Comparison of ENCODE assay signal across 23 mouse cellular contexts in the genomic region with DNA sequence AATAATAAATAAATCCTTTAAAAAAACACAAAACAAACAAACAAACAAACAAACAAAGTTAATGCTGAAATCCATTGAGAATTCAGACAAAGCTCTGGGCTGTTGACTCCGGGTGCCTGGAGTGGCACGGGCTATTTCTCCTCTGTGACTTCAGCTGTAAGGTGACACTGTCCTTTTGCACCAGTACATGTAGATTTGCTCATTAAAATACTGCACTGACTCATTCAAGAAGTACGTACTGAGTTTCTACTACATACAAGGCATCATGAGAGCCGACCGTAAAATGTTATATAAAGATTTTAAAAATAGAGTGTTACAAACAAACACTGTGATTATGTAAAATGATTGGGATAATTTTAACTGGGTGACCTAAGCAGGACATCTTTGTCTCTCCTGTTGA. TPM values are rescaled to one million over a fixed set of nuclear protein-coding genes. Genes with fewer than 3 reads are reported as not detected.
DNase-seq lines count a peak whose midpoint lies in the region; ATAC-seq and TF ChIP-seq lines count a peak whose summit lies in the region.
"Had no signal": no experiment of that assay in that cellular context is flagged by ENCODE, and none has a peak within 500 bp of the region (broad histone marks: within the 10 kb centered on the region; RNA-seq: fewer than 3 reads in every experiment).

No protein-coding gene starts in this region.

- no peaks in the 10 kb centered on the region for H3K36me3 ChIP-seq in heart, postnatal 0 days (replicated peaks; ENCODE audit: control insufficient read depth, insufficient read depth, low read length)
- H3K36me3 ChIP-seq: embryonic facial prominence, embryonic 10.5 days; embryonic facial prominence, embryonic 12.5 days; forebrain, embryonic 15.5 days; G1E had no signal

- intact Hi-C loops in gastrocnemius, adult 2 months (cut with DNase I) = no loop called here
- intact Hi-C loops in gastrocnemius, postnatal 36 days (cut with DNase I) = no loop called here
- intact Hi-C loops in heart, postnatal 25 days (cut with DNase I) = no loop called here
- intact Hi-C loops in heart, postnatal 36 days (cut with DNase I) = no loop called here

- TF ChIP-seq CTCF in gastrocnemius, adult 2 months (IDR thresholded peaks at IDR 0.05) = no peak
- no peak for TF ChIP-seq CTCF in heart, postnatal 0 days (IDR thresholded peaks at IDR 0.05; ENCODE audit: low read depth)

- H3K27ac ChIP-seq in gastrocnemius, adult 2 months = peak overlapping the region; percentile 91
- H3K27ac ChIP-seq in heart, postnatal 0 days (ENCODE audit: low read depth) = no peak overlapping the region
- H3K27ac ChIP-seq: embryonic facial prominence, embryonic 10.5 days; embryonic facial prominence, embryonic 12.5 days; forebrain, embryonic 13.5 days; forebrain, embryonic 15.5 days had no signal

- no peak overlapping the region for H3K4me2 ChIP-seq in heart, postnatal 0 days (ENCODE audit: low read depth, low read length)
- H3K4me2 ChIP-seq: embryonic facial prominence, embryonic 12.5 days; forebrain, embryonic 13.5 days; forebrain, embryonic 15.5 days had no signal

- peak; percentile 64; the same call in 1 of the 2 replicates for ATAC-seq in heart, postnatal 0 days (ENCODE audit: insufficient read depth, low read depth)
- ATAC-seq: activated CD4-positive, CD25-positive, alpha-beta regulatory T cell, adult 4 months; forebrain, embryonic 13.5 days; forebrain, embryonic 15.5 days; Patski had no signal

- H3K4me1 ChIP-seq in heart, postnatal 0 days (ENCODE audit: control insufficient read depth, insufficient read depth) = peaks cover 5% of the 10 kb centered on the region; the same call in 1 of the 2 replicates

- 67% methylated on average over 5 of the region's 5 CpGs for WGBS in heart, postnatal 0 days

- peak; percentile 50 for DNase-seq in gastrocnemius, adult 2 months
- DNase-seq in gastrocnemius, postnatal 36 days = no peak
- DNase-seq in heart, adult 11 months = peak; percentile 88
- no peak for DNase-seq in heart, postnatal 25 days (ENCODE audit: low spot score)
- peak; percentile 51 for DNase-seq in heart, postnatal 0 days (ENCODE audit: low spot score)
- no peak for DNase-seq in heart, postnatal 36 days
- peak; percentile 88 for DNase-seq in skeletal muscle tissue, adult 2 months (ENCODE audit: low read depth, low spot score)
- DNase-seq in thymus, postnatal 36 days = no peak
- DNase-seq: adrenal gland, adult 8-10 months; adrenal gland, postnatal 14 days; adrenal gland, postnatal 36 days; cerebellum, adult 11-12 months; cerebellum, adult 2 months; cerebellum, adult 9-10 months; cerebellum, postnatal 10 days; cerebellum, postnatal 25 days had no signal

- no peak for TF ChIP-seq EP300 in heart, postnatal 0 days (IDR thresholded peaks at IDR 0.05; ENCODE audit: low read depth)

- no peak overlapping the region for H3K4me3 ChIP-seq in gastrocnemius, adult 2 months
- no peak overlapping the region for H3K4me3 ChIP-seq in heart, postnatal 0 days (ENCODE audit: low read depth, low read length)
- H3K4me3 ChIP-seq: embryonic facial prominence, embryonic 10.5 days; embryonic facial prominence, embryonic 12.5 days; forebrain, embryonic 13.5 days; forebrain, embryonic 15.5 days had no signal

- H3K27me3 ChIP-seq in heart, postnatal 0 days (ENCODE audit: control insufficient read depth, insufficient read depth, low read length) = no peaks in the 10 kb centered on the region
- H3K27me3 ChIP-seq: embryonic facial prominence, embryonic 12.5 days; forebrain, embryonic 13.5 days; forebrain, embryonic 15.5 days; Patski had no signal

- H3K9ac ChIP-seq in heart, postnatal 0 days (replicated peaks; ENCODE audit: low read depth, low read length) = no peak overlapping the region
- H3K9ac ChIP-seq: embryonic facial prominence, embryonic 12.5 days; forebrain, embryonic 13.5 days; forebrain, embryonic 15.5 days had no signal

- H3K9me3 ChIP-seq in heart, postnatal 0 days (replicated peaks; ENCODE audit: control insufficient read depth, low read length) = no peaks in the 10 kb centered on the region
- H3K9me3 ChIP-seq: embryonic facial prominence, embryonic 10.5 days; embryonic facial prominence, embryonic 12.5 days; forebrain, embryonic 13.5 days; forebrain, embryonic 15.5 days; G1E had no signal

RNA-seq across cellular contexts. Expression of gene Mr1, which starts 22.2 kb away (rescaled TPM):
- 10 to 100 TPM in 1 of 2 experiments, 1 to 10 TPM in 1; 10.0 to 11.1 TPM for total RNA-seq in gastrocnemius, adult 2 months (2021)
- total RNA-seq in gastrocnemius, postnatal 36 days (2021) = 10 to 100 TPM in 1 of 2 experiments, 1 to 10 TPM in 1; 8.1 to 11.5 TPM
- 1 to 10 TPM; 5.9 to 6.4 TPM for total RNA-seq in heart, postnatal 25 days (2021)
- 8.2 and 16.1 TPM in 2 replicates for total RNA-seq in heart, postnatal 0 days (2014; rRNA removed; ENCODE audit: low replicate concordance)
- polyA plus RNA-seq in heart, postnatal 0 days (2015; fragmentation: Nextera tagmentation; extraction: Ambion mirVana) = 6.5 and 7.2 TPM in 2 replicates
- total RNA-seq in heart, postnatal 36 days (2021) = 1 to 10 TPM; 6.4 to 8.5 TPM

RNA-seq across cellular contexts. Expression of gene Ier5, which starts 25.0 kb away (rescaled TPM):
- total RNA-seq in gastrocnemius, adult 2 months (2021) = 1 to 10 TPM; 4.6 to 4.7 TPM
- total RNA-seq in gastrocnemius, postnatal 36 days (2021) = 1 to 10 TPM; 7.1 to 9.7 TPM
- total RNA-seq in heart, postnatal 25 days (2021) = 10 to 100 TPM; 12.7 to 16.5 TPM
- total RNA-seq in heart, postnatal 0 days (2014; rRNA removed; ENCODE audit: low replicate concordance) = 50.4 and 56.2 TPM in 2 replicates
- polyA plus RNA-seq in heart, postnatal 0 days (2015; fragmentation: Nextera tagmentation; extraction: Ambion mirVana) = 3.1 and 3.9 TPM in 2 replicates
- 10 to 100 TPM; 13.2 to 15.5 TPM for total RNA-seq in heart, postnatal 36 days (2021)

RNA-seq across cellular contexts. Expression of gene Stx6, which starts 34.1 kb away (rescaled TPM):
- total RNA-seq in gastrocnemius, adult 2 months (2021) = 10 to 100 TPM; 10.5 to 12.8 TPM
- total RNA-seq in gastrocnemius, postnatal 36 days (2021) = 10 to 100 TPM; 10.4 to 10.8 TPM
- total RNA-seq in heart, postnatal 25 days (2021) = 10 to 100 TPM; 25.2 to 26.5 TPM
- total RNA-seq in heart, postnatal 0 days (2014; rRNA removed; ENCODE audit: low replicate concordance) = 56.6 and 59.4 TPM in 2 replicates
- 36.3 and 39.6 TPM in 2 replicates for polyA plus RNA-seq in heart, postnatal 0 days (2015; fragmentation: Nextera tagmentation; extraction: Ambion mirVana)
- 10 to 100 TPM; 19.9 to 23.8 TPM for total RNA-seq in heart, postnatal 36 days (2021)

Comparison
In these comparisons a context has a peak if more than half of its experiments do, and no peak if none do; other contexts are left out.
1. DNase-seq: peak in gastrocnemius, adult 2 months (single experiment), heart, adult 11 months (single experiment), heart, postnatal 0 days (single experiment) and skeletal muscle tissue, adult 2 months (single experiment); none in gastrocnemius, postnatal 36 days (0 of 2), heart, postnatal 25 days (single experiment), heart, postnatal 36 days (0 of 2) and thymus, postnatal 36 days (0 of 2).